Mouse (Mus musculus): ENCODE results near the gene Nnmt.

Nnmt gene

GRCm38 (mm10) chr9:48604939-48605598 is at the start of gene Nnmt:
Nnmt (minus strand) TSS chr9:48605153.
- no peak for DNase-seq

- no peak for DNase-seq
Observed at GRCm38 (mm10) chr9:48654730-48655129, 49.8 kb upstream of the Nnmt start.

GRCm38 (mm10) chr9:48653399-48654070 is 48.6 kb upstream of the Nnmt start:
- DNase-seq, result no peak

GRCm38 (mm10) chr9:48652026-48652425 is 47.1 kb upstream of the Nnmt start:
- DNase-seq, result no peak

GRCm38 (mm10) chr9:48650846-48651245 is 45.9 kb upstream of the Nnmt start:
- DNase-seq, result no peak

GRCm38 (mm10) chr9:48649851-48650685 is 45.1 kb upstream of the Nnmt start:
- DNase-seq, result peak; percentile 77

- DNase-seq, result peak; percentile 29
Observed at GRCm38 (mm10) chr9:48649098-48649766, 44.3 kb upstream of the Nnmt start.

GRCm38 (mm10) chr9:48648285-48649097 is 43.5 kb upstream of the Nnmt start:
- DNase-seq, result no peak

- no peak for DNase-seq
Observed at GRCm38 (mm10) chr9:48647648-48648284, 42.8 kb upstream of the Nnmt start.

GRCm38 (mm10) chr9:48646781-48647647 is 42.1 kb upstream of the Nnmt start:
- DNase-seq, result no peak

GRCm38 (mm10) chr9:48646251-48646650 is 41.3 kb upstream of the Nnmt start:
- peak; percentile 49 for DNase-seq

GRCm38 (mm10) chr9:48645648-48646126 is 40.7 kb upstream of the Nnmt start:
- DNase-seq, result no peak

- peak; percentile 24 for DNase-seq
Observed at GRCm38 (mm10) chr9:48644926-48645647, 40.1 kb upstream of the Nnmt start.

- no peak for DNase-seq
Observed at GRCm38 (mm10) chr9:48644376-48644775, 39.4 kb upstream of the Nnmt start.

GRCm38 (mm10) chr9:48641636-48642035 is 36.7 kb upstream of the Nnmt start:
- DNase-seq, result no peak

GRCm38 (mm10) chr9:48640881-48641280 is 35.9 kb upstream of the Nnmt start:
- no peak for DNase-seq

GRCm38 (mm10) chr9:48638176-48638803 is 33.3 kb upstream of the Nnmt start:
- no peak for DNase-seq

- DNase-seq, result no peak
Observed at GRCm38 (mm10) chr9:48637161-48637560, 32.2 kb upstream of the Nnmt start.

All from cerebellum, adult 11-12 months (tissue).